Mouse (Mus musculus) embryonic fibroblast, embryonic 13.5 days (primary cell): ENCODE data around the gene Ttc17.

Experiments
- CTCF ChIP-seq: IDR thresholded peaks from 2 replicates; pipeline ENCODE4 v1.5.1; 2011; ENCODE audit warnings: mild to moderate bottlenecking, control low read depth, low read length, moderate library complexity, borderline replicate concordance; ENCODE audit not compliant: insufficient read depth
- POLR2A ChIP-seq: IDR thresholded peaks from 2 replicates; pipeline ENCODE4 v1.6.1; 2011; ENCODE audit warnings: low read depth, mild to moderate bottlenecking, control low read depth, low read length, moderate library complexity

DNA sequence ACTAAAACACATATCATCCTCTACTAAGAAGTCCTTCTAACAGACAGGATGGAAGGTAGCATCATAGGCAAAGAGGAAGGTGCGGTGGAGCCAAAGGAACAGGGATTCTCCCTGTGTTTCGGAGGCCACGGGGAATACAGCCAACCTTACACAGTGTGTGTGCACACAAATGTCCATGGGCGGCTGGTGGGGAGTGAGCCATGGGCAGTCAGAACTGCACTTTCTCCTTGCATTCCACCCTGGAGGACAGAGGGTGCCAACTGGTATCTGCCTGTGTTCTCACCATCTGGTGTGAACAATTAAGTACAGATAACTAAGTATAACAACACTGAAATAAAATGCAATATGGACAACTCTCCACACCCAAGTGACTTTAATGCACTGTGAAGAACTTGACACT is 61.9 kb downstream of the Ttc17 start:
- TF ChIP-seq POLR2A, result no peak
- TF ChIP-seq CTCF, result no peak
